Comparison of ENCODE assay signal across 7 mouse cellular contexts in genomic region chr14:36968628-36969147, GRCm38 (mm10). TPM values are rescaled to one million over a fixed set of nuclear protein-coding genes. Genes with fewer than 3 reads are reported as not detected.
DNase-seq lines count a peak whose midpoint lies in the region; ATAC-seq lines count a peak whose summit lies in the region.

Ccser2 (minus strand) TSS chr14:36968777.

- whole genome bisulfite sequencing in embryonic facial prominence, embryonic 11.5 days, result 5% methylated on average over 29 of the region's 39 CpGs
- 3% methylated on average over 33 of the region's 39 CpGs for WGBS in limb, embryonic 11.5 days
- WGBS in midbrain, embryonic 14.5 days, result 1% methylated on average over 39 of the region's 39 CpGs

- ATAC-seq in embryonic facial prominence, embryonic 11.5 days (replicated peaks; ENCODE audit: insufficient number of reproducible peaks, low FRiP score, low TSS enrichment, low read depth), result peak; percentile 98
- ATAC-seq in limb, embryonic 11.5 days (ENCODE audit: insufficient number of reproducible peaks, low FRiP score, low TSS enrichment, low read depth), result peak; percentile 100
- ATAC-seq in midbrain, embryonic 14.5 days (ENCODE audit: low FRiP score, low TSS enrichment), result peak; percentile 100

- no peaks in the 10 kb centered on the region for H3K36me3 ChIP-seq in embryonic facial prominence, embryonic 11.5 days (replicated peaks; ENCODE audit: control insufficient read depth, insufficient read depth, low read depth, low read length)
- no peaks in the 10 kb centered on the region for H3K36me3 ChIP-seq in limb, embryonic 11.5 days (ENCODE audit: control insufficient read depth, insufficient read depth, low read length)
- H3K36me3 ChIP-seq in midbrain, embryonic 14.5 days (ENCODE audit: control insufficient read depth, insufficient read depth, low read length), result no peaks in the 10 kb centered on the region

- DNase-seq in adrenal gland, postnatal 14 days, result peak; percentile 100
- peak; percentile 97 for DNase-seq in embryonic facial prominence, embryonic 11.5 days (ENCODE audit: low spot score)
- DNase-seq in heart, adult 11 months, result peak; percentile 100
- DNase-seq in kidney, adult 18-20 months, result peak; percentile 99
- peak; percentile 97 for DNase-seq in limb, embryonic 11.5 days (ENCODE audit: low spot score)
- peak; percentile 99 for DNase-seq in midbrain, embryonic 14.5 days
- peak; percentile 97 to 100 for DNase-seq in spleen, adult 18-20 months

- no peaks in the 10 kb centered on the region for H3K9me3 ChIP-seq in embryonic facial prominence, embryonic 11.5 days (replicated peaks; ENCODE audit: control insufficient read depth, low read length)
- H3K9me3 ChIP-seq in limb, embryonic 11.5 days (ENCODE audit: control insufficient read depth, low read length), result no peaks in the 10 kb centered on the region
- H3K9me3 ChIP-seq in midbrain, embryonic 14.5 days (ENCODE audit: control insufficient read depth, low read length), result no peaks in the 10 kb centered on the region

- peak within 1 kb of the TSS; percentile 72 for H3K27ac ChIP-seq in embryonic facial prominence, embryonic 11.5 days (replicated peaks; ENCODE audit: low read depth, low read length)
- H3K27ac ChIP-seq in limb, embryonic 11.5 days (replicated peaks; ENCODE audit: low read depth, low read length), result peak within 1 kb of the TSS; percentile 55
- H3K27ac ChIP-seq in midbrain, embryonic 14.5 days (replicated peaks; ENCODE audit: low read depth, low read length), result peak within 1 kb of the TSS; percentile 91

- peak within 1 kb of the TSS; percentile 89 for H3K4me3 ChIP-seq in embryonic facial prominence, embryonic 11.5 days (ENCODE audit: low read depth, low read length)
- peak within 1 kb of the TSS; percentile 87 for H3K4me3 ChIP-seq in limb, embryonic 11.5 days (ENCODE audit: low read depth, low read length)
- peak within 1 kb of the TSS; percentile 95 for H3K4me3 ChIP-seq in midbrain, embryonic 14.5 days (replicated peaks; ENCODE audit: low read depth, low read length)

- H3K4me2 ChIP-seq in embryonic facial prominence, embryonic 11.5 days (ENCODE audit: low read depth, low read length), result peak within 1 kb of the TSS; percentile 45
- peak within 1 kb of the TSS; percentile 50 for H3K4me2 ChIP-seq in limb, embryonic 11.5 days (ENCODE audit: low read depth, severe bottlenecking)
- H3K4me2 ChIP-seq in midbrain, embryonic 14.5 days (ENCODE audit: low read length), result peak within 1 kb of the TSS; percentile 65

- H3K27me3 ChIP-seq in embryonic facial prominence, embryonic 11.5 days (ENCODE audit: control insufficient read depth, insufficient read depth, low read length), result no peaks in the 10 kb centered on the region
- H3K27me3 ChIP-seq in limb, embryonic 11.5 days (ENCODE audit: control insufficient read depth, insufficient read depth, low read length), result no peaks in the 10 kb centered on the region
- no peaks in the 10 kb centered on the region for H3K27me3 ChIP-seq in midbrain, embryonic 14.5 days (ENCODE audit: control insufficient read depth, insufficient read depth, low read length)

- H3K4me1 ChIP-seq in embryonic facial prominence, embryonic 11.5 days (ENCODE audit: control insufficient read depth, insufficient read depth, low read length), result no peaks in the 10 kb centered on the region
- no peaks in the 10 kb centered on the region for H3K4me1 ChIP-seq in limb, embryonic 11.5 days (ENCODE audit: control insufficient read depth, insufficient read depth, low read length)
- H3K4me1 ChIP-seq in midbrain, embryonic 14.5 days (ENCODE audit: control insufficient read depth, insufficient read depth, low read length), result peaks cover 14% of the 10 kb centered on the region; the same call in 1 of the 2 replicates

- H3K9ac ChIP-seq in embryonic facial prominence, embryonic 11.5 days (replicated peaks; ENCODE audit: low read length), result peak within 1 kb of the TSS; percentile 84
- H3K9ac ChIP-seq in limb, embryonic 11.5 days (ENCODE audit: low read length), result peak within 1 kb of the TSS; percentile 84
- peak within 1 kb of the TSS; percentile 89 for H3K9ac ChIP-seq in midbrain, embryonic 14.5 days (replicated peaks; ENCODE audit: low read length)

RNA-seq across cellular contexts. Expression of gene Ccser2, which starts in this region (rescaled TPM):
- total RNA-seq in adrenal gland, postnatal 14 days (2021), result 31.3 and 31.4 TPM in 2 replicates
- 34.5 and 39.0 TPM in 2 replicates for polyA plus RNA-seq in embryonic facial prominence, embryonic 11.5 days (2014; fragmentation: Nextera tagmentation; extraction: Ambion mirVana)
- 28.6 and 29.7 TPM in 2 replicates for polyA plus RNA-seq in limb, embryonic 11.5 days (2014; fragmentation: Nextera tagmentation; extraction: Ambion mirVana)
- polyA plus RNA-seq in midbrain, embryonic 14.5 days (2014; fragmentation: Nextera tagmentation; extraction: Ambion mirVana), result 68.9 and 85.1 TPM in 2 replicates

Comparison
In these comparisons a context has a peak if more than half of its experiments do, and no peak if none do; other contexts are left out.
1. Peak in every context shown above with its lines: DNase-seq, ATAC-seq, H3K4me3 ChIP-seq and H3K27ac ChIP-seq.